Mouse (Mus musculus) forebrain, embryonic 14.5 days (tissue): ENCODE measurements at regions not wholly inside any gene's neighbourhood (a gene's known extent, or its start where the extent isn't known, plus 50 kb on each side); places are given as distances from the start of the nearest gene placed in this dataset.

ENCODE experiments used
- ATAC-seq: fragments of 200-750 bp; cut with Nextera tagmentation; 2 replicates; pipeline ENCODE4 v1.8.0; 2017; ENCODE audit warnings: mild to moderate bottlenecking, moderate library complexity
- DNase-seq: peaks from one replicate; pipeline ENCODE4 v3.0.0-alpha.2; 2015; ENCODE audit warnings: low spot score
- H3K27ac ChIP-seq: fragments of 300-500 bp; sonication (generic); 2 replicates; pipeline ENCODE4 v1.5.1; 2014; ENCODE audit warnings: low read depth, mild to moderate bottlenecking, control low read depth, low read length, moderate library complexity
- H3K27me3 ChIP-seq: fragments of 300-500 bp; sonication (generic); replicated peaks from 2 replicates; pipeline ENCODE4 v1.6.1; 2014; ENCODE audit warnings: low read length, control low read depth, mixed read lengths; ENCODE audit not compliant: control insufficient read depth, insufficient read depth
- H3K36me3 ChIP-seq: fragments of 300-500 bp; sonication (generic); 2 replicates; pipeline ENCODE4 v1.6.1; 2014; ENCODE audit warnings: low read length, control low read depth; ENCODE audit not compliant: control insufficient read depth, insufficient read depth
- H3K4me1 ChIP-seq: fragments of 300-500 bp; sonication (generic); 2 replicates; pipeline ENCODE4 v1.6.1; 2014; ENCODE audit warnings: antibody characterized with exemption, low read length, control low read depth; ENCODE audit not compliant: control insufficient read depth, insufficient read depth
- H3K4me2 ChIP-seq: fragments of 300-500 bp; sonication (generic); 2 replicates; pipeline ENCODE4 v1.6.1; 2014; ENCODE audit warnings: mild to moderate bottlenecking, control low read depth, low read length
- H3K4me3 ChIP-seq: fragments of 300-500 bp; sonication (generic); 2 replicates; pipeline ENCODE4 v1.5.1; 2014; ENCODE audit warnings: low read depth, low read length, control low read depth
- H3K9ac ChIP-seq: fragments of 300-500 bp; sonication (generic); 2 replicates; pipeline ENCODE4 v1.6.1; 2014; ENCODE audit warnings: mild to moderate bottlenecking, low read length, control low read depth, moderate library complexity
- H3K9me3 ChIP-seq: fragments of 300-500 bp; sonication (generic); replicated peaks from 2 replicates; pipeline ENCODE4 v1.6.1; 2016; ENCODE audit warnings: low read length, control low read depth, mixed read lengths; ENCODE audit not compliant: control insufficient read depth
- WGBS: fragments of 180-500 bp; shearing (Covaris S2); extraction: QIAGEN DNeasy Blood & Tissue Kit; methylation state at CpG from one replicate; pipeline ENCODE4 v1.1.7; 2014; 5-methylcytosine and 5-hydroxymethylcytosine counted together

DNA sequence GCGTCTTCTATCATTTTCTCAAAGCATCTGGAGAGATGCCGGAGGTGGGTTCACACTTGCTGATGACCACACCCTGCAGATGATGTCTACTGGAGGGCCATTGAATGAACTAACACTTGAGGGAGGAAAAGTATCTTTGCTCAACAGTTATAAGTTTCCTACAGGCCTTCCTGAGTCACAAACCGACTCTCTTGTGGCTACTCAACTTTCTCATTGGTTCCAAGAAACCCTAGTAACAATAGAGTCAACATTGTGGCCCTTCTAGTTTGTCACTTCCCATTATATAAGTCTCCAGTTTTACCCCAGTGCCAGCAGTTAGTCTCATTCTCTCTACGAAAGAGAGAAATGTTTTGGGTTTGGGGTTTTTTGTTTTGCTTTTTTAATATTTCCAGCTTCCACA is 604.1 kb upstream of the Arid1b start:
- Histone ChIP-seq H3K4me2 (no peak overlapping the region), H3K9ac (no peak overlapping the region), H3K4me3 (no peak overlapping the region), H3K36me3 (no peaks in the 10 kb centered on the region), H3K9me3 (no peaks in the 10 kb centered on the region), H3K27me3 (no peaks in the 10 kb centered on the region), H3K27ac (no peak overlapping the region), H3K4me1 (no peaks in the 10 kb centered on the region)
- WGBS: 96% methylated on average over 4 of the region's 4 CpGs
- ATAC-seq (no peak), DNase-seq (no peak)

DNA sequence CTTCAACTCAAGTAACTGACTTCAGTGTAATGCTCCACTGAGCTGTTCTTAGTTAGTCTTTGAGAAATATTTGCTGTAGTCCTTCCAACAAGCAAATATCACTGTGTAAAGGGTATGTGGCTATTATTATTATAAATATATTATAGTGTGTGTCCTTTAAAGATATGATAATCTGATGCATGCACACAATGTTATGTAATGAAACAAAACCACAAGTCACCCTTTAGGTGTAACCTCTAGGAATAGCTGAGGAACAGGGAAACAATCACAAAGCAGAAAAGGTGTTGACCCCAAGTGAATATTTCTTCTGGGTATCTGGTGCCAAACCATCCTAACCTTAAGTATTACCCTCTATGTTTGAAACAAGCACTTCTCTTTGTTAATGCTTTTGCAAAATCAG is 603.6 kb upstream of the Arid1b start:
- Histone ChIP-seq H3K4me1 (no peaks in the 10 kb centered on the region), H3K36me3 (no peaks in the 10 kb centered on the region), H3K27me3 (no peaks in the 10 kb centered on the region), H3K9ac (no peak overlapping the region), H3K4me3 (no peak overlapping the region), H3K9me3 (no peaks in the 10 kb centered on the region), H3K27ac (no peak overlapping the region), H3K4me2 (no peak overlapping the region)
- ATAC-seq (no peak), DNase-seq (no peak)

DNA sequence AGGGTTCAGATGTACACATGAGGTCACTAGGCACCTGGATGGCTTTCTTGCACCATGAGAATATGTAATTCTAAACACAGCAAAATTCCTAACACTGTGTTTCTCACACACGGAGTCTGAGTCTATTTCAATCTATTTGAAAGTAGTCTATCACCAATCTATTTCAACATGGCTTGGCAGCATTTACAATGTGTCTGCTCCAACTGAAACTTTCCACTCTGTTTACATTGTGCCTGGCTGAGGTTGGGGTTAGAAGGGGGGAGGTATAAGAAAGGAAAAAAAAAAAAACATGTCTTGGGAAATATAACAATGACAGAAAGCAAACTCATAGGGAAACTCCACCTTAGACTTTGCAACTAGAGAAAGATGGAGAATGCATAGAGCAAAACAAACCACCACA is 602.9 kb upstream of the Arid1b start:
- Histone ChIP-seq H3K4me3 (no peak overlapping the region), H3K4me1 (no peaks in the 10 kb centered on the region), H3K27me3 (no peaks in the 10 kb centered on the region), H3K36me3 (no peaks in the 10 kb centered on the region), H3K27ac (no peak overlapping the region), H3K4me2 (no peak overlapping the region), H3K9me3 (no peaks in the 10 kb centered on the region), H3K9ac (no peak overlapping the region)
- 87% methylated on average over 1 of the region's 1 CpGs for WGBS
- DNase-seq (no peak), ATAC-seq (no peak)

DNA sequence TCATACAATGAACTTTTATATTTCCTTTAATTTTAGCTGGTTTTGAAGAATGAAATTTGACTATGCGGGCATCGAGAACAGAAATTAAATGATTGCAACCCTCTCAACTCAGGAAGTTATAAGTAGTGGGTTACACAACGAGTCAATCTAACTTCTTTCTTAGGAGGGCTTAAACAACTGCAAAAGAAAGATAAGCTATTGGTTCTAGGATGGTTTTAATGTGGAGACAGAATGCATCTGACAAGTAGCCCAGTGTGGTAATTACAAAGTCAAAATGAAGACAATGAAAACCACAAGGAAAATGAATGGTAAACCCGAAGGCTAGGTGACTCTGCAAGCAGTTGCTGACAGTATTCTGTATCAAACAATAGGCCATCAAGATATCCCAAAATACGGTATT is 598.0 kb upstream of the Arid1b start:
- Histone ChIP-seq H3K27ac (no peak overlapping the region), H3K4me2 (no peak overlapping the region), H3K36me3 (no peaks in the 10 kb centered on the region), H3K9ac (no peak overlapping the region), H3K4me1 (no peaks in the 10 kb centered on the region), H3K4me3 (no peak overlapping the region), H3K9me3 (no peaks in the 10 kb centered on the region), H3K27me3 (no peaks in the 10 kb centered on the region)
- DNase-seq (no peak), ATAC-seq (no peak)
- 84% methylated on average over 5 of the region's 5 CpGs for WGBS

DNA sequence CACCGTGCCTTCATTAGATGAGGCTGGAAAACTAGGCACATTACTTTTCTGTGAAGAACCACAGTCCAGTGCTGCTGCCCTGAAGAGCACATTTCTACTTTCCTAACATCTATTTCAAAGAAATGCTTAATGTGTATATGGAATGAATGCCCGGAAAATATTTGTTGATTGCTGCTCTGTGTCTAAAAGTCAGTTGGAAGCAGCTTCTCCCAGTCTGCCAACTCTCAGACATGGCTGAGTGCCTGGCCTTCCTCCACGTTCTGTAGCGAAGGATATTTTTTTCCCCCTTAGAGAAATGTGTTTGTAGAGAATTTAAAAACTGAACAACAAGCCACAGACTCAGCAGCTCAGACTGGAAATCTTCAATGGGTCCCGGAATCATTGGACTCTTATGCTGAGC is 576.4 kb upstream of the Arid1b start:
- Histone ChIP-seq H3K4me1 (no peaks in the 10 kb centered on the region), H3K4me3 (no peak overlapping the region), H3K27me3 (no peaks in the 10 kb centered on the region), H3K4me2 (no peak overlapping the region), H3K36me3 (no peaks in the 10 kb centered on the region), H3K27ac (no peak overlapping the region), H3K9ac (no peak overlapping the region), H3K9me3 (no peaks in the 10 kb centered on the region)
- ATAC-seq: no peak
- 87% methylated on average over 5 of the region's 5 CpGs for WGBS
- peak; percentile 11 for DNase-seq

DNA sequence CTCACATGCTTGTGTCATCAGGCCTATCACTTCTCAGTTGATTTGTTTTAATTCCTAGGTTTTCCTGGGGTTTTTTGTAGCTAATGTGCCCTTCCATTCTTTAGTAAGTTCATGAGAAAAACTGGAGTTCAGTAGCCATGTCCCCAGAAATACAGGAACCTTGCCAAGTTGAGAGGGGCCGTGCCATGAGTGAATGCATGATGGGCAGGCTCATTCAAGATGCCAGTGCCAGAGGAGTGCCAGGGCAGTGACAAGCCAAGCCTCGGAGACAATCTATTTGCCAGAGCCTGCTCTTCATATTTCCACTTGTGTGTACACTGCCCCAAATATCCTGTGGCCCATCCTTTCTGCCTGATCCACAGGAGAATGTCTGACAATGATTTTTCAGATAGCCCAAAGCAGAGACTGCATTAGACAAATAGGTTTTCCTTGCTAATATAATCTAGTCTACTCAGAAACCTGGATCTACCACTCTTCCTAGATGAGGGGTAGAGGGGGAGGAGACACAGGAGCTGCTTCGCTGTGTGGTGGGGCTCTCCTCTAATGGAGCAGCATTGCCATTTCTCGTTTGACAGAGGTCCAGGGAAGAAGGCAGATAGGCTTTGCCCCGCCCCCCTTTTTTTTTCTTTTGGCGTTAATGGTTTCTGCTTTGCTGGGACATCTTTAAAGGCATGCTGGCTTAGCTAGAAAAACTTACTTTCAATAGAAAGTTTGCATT is 569.5 kb upstream of the Arid1b start:
- no peaks in the 10 kb centered on the region for H3K27me3 ChIP-seq
- H3K4me2 ChIP-seq: no peak overlapping the region
- no peaks in the 10 kb centered on the region for H3K4me1 ChIP-seq
- no peaks in the 10 kb centered on the region; the same call in 1 of the 2 replicates for H3K9me3 ChIP-seq
- no peak overlapping the region for H3K4me3 ChIP-seq
- 37% methylated on average over 6 of the region's 6 CpGs for WGBS
- no peaks in the 10 kb centered on the region for H3K36me3 ChIP-seq
- H3K9ac ChIP-seq: no peak overlapping the region
- ATAC-seq: peak; percentile 48; the same call in 1 of the 2 replicates
- peak; percentile 72 for DNase-seq
- H3K27ac ChIP-seq: no peak overlapping the region

DNA sequence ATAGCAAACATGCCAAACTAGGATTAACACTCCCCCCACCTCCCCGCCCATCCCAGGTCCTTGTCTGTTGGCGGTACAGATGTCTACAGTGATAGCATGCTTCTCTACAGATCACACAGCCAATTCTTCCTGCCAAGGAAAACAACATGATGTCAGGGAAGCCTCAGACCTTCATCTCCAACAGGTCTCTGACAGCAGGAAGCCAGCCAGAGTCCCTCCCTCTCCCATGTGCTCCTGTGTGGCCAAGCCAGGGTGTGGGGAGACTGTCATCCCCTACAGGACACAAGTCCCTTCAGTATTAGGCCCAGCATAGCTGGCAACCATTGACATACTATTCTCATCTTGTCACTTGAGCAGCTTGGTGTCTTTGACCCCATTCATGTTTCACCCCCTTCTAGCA is 568.8 kb upstream of the Arid1b start:
- 71% methylated on average over 2 of the region's 2 CpGs for WGBS
- ATAC-seq (no peak), DNase-seq (peak; percentile 13)
- no peaks in the 10 kb centered on the region for H3K36me3 ChIP-seq
- H3K4me3 ChIP-seq: no peak overlapping the region
- no peaks in the 10 kb centered on the region for H3K27me3 ChIP-seq
- no peak overlapping the region for H3K9ac ChIP-seq
- no peaks in the 10 kb centered on the region for H3K4me1 ChIP-seq
- H3K9me3 ChIP-seq: no peaks in the 10 kb centered on the region; the same call in 1 of the 2 replicates
- no peak overlapping the region for H3K4me2 ChIP-seq
- H3K27ac ChIP-seq: no peak overlapping the region

DNA sequence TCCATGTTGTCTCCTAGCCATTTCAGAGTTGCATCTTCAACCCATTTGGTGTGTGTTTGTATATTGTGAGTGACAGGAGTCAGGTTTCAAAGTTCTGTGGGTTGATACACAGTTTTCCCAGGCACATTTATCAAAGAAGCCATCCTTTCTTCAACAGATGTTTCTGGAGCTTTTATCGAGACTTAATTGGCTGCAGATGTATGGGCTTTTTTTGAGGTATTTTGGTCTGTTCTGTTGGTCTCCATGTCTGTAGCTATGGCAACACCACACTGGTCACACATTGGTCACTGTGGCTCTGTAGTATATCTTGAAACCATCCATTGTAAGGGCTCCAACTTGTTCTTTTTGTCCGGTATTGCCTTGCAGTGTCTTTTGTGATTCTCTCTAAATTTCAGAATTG is 565.1 kb upstream of the Arid1b start:
- Histone ChIP-seq H3K4me1 (no peaks in the 10 kb centered on the region), H3K4me3 (no peak overlapping the region), H3K9ac (no peak overlapping the region), H3K36me3 (no peaks in the 10 kb centered on the region), H3K4me2 (no peak overlapping the region), H3K9me3 (no peaks in the 10 kb centered on the region; the same call in 1 of the 2 replicates), H3K27me3 (no peaks in the 10 kb centered on the region), H3K27ac (no peak overlapping the region)
- no peak for ATAC-seq
- DNase-seq: no peak
- 76% methylated on average over 2 of the region's 2 CpGs for WGBS

DNA sequence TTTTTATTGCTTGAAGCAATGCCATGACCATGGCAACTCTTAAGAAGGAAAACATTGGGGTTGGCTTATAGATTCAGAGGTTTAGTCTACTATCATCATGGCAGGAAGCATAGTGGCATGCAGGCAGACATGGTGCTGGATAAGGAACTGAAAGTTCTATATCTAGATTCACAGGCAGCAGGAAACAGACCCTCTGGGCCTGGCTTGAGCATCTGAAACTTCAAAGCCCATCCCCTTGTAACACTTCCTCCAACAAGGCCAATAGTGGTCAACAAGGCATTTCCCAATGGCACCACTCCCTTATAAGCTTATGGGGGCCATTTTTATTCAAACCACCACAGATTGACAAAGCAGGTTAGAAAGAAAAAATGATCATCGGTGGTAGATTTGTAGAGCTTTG is 548.5 kb upstream of the Arid1b start:
- Histone ChIP-seq H3K27ac (no peak overlapping the region), H3K4me2 (no peak overlapping the region), H3K9ac (no peak overlapping the region), H3K4me3 (no peak overlapping the region), H3K27me3 (no peaks in the 10 kb centered on the region), H3K36me3 (no peaks in the 10 kb centered on the region), H3K9me3 (no peaks in the 10 kb centered on the region), H3K4me1 (no peaks in the 10 kb centered on the region)
- DNase-seq (no peak), ATAC-seq (no peak)
- WGBS: 93% methylated on average over 1 of the region's 1 CpGs
